Comparison of ENCODE assay signal across 31 mouse cellular contexts in the genomic region with DNA sequence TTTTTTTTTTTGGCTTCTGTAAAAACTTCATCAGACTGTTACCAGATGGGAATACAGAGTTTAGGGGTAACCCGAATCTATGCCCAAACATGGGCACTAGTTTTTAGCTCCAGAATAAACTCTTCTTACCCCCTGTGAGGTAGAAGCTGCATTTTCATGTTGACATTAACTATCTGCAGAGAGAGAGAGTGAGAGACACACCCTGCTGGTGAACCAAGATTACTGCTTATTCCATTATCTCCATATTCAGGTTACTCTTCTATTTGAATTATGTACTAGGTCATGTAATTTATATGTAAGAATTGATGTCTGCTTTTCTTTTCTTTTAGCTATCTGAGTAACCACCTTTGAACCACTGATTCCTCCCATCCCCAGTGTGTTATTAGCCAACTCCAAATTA. TPM values are rescaled to one million over a fixed set of nuclear protein-coding genes. Genes with fewer than 3 reads are reported as not detected.
A peak's percentile ranks its signal among the peaks of the same experiment; 100 is the strongest.
DNase-seq lines count a peak whose midpoint lies in the region; ATAC-seq and TF ChIP-seq lines count a peak whose summit lies in the region.
"Had no signal": no experiment of that assay in that cellular context is flagged by ENCODE, and none has a peak within 500 bp of the region (broad histone marks: within the 10 kb centered on the region; RNA-seq: fewer than 3 reads in every experiment).

No protein-coding gene starts in this region.

- H3K9me3 ChIP-seq in hindbrain, postnatal 0 days (ENCODE audit: low read length), result no peaks in the 10 kb centered on the region
- no peaks in the 10 kb centered on the region for H3K9me3 ChIP-seq in hindbrain, embryonic 11.5 days (ENCODE audit: control insufficient read depth, low read length)
- no peaks in the 10 kb centered on the region for H3K9me3 ChIP-seq in liver, postnatal 0 days (ENCODE audit: low read length)
- H3K9me3 ChIP-seq: forebrain, embryonic 15.5 days; hindbrain, embryonic 13.5 days; limb, embryonic 15.5 days; midbrain, embryonic 13.5 days had no signal

- no peaks in the 10 kb centered on the region for H3K4me1 ChIP-seq in hindbrain, postnatal 0 days (ENCODE audit: insufficient read depth, low read length)
- H3K4me1 ChIP-seq in hindbrain, embryonic 11.5 days (replicated peaks; ENCODE audit: control insufficient read depth, insufficient read depth, low read length), result no peaks in the 10 kb centered on the region
- H3K4me1 ChIP-seq in liver, postnatal 0 days (ENCODE audit: insufficient read depth), result no peaks in the 10 kb centered on the region
- H3K4me1 ChIP-seq: forebrain, embryonic 15.5 days; limb, embryonic 15.5 days had no signal

- 0 out of 2 replicates have a peak, but pooled peaks have one; percentile 9 for TF ChIP-seq CTCF in hindbrain, postnatal 0 days (IDR thresholded peaks at IDR 0.05; ENCODE audit: low read depth)
- TF ChIP-seq CTCF in liver, postnatal 0 days (IDR thresholded peaks at IDR 0.05; ENCODE audit: low read depth), result peak; percentile 23; the same call in 1 of the 2 replicates

- no peak overlapping the region for H3K4me3 ChIP-seq in hindbrain, postnatal 0 days (ENCODE audit: low read length)
- H3K4me3 ChIP-seq in hindbrain, embryonic 11.5 days (ENCODE audit: low read depth, low read length), result no peak overlapping the region
- no peak overlapping the region for H3K4me3 ChIP-seq in liver, postnatal 0 days (ENCODE audit: low read depth, low read length)
- H3K4me3 ChIP-seq: forebrain, embryonic 15.5 days; hindbrain, embryonic 13.5 days; limb, embryonic 15.5 days; midbrain, embryonic 13.5 days had no signal

- no peak overlapping the region for H3K27ac ChIP-seq in hindbrain, postnatal 0 days
- H3K27ac ChIP-seq in hindbrain, embryonic 11.5 days (ENCODE audit: low read depth, low read length), result no peak overlapping the region
- H3K27ac ChIP-seq in liver, postnatal 0 days (ENCODE audit: low read depth), result no peak overlapping the region
- H3K27ac ChIP-seq: forebrain, embryonic 15.5 days; hindbrain, embryonic 13.5 days; limb, embryonic 15.5 days; midbrain, embryonic 13.5 days had no signal

- 90% methylated on average over 1 of the region's 1 CpGs for WGBS in hindbrain, postnatal 0 days
- 93% methylated on average over 1 of the region's 1 CpGs for WGBS in hindbrain, embryonic 11.5 days
- whole genome bisulfite sequencing in liver, postnatal 0 days (ENCODE audit: insufficient replicate concordance), result 71% methylated on average over 1 of the region's 1 CpGs

- no peak for DNase-seq in hindbrain, postnatal 0 days (ENCODE audit: low spot score)
- DNase-seq in hindbrain, embryonic 11.5 days (ENCODE audit: low spot score), result no peak
- no peak for DNase-seq in liver, postnatal 0 days
- DNase-seq in liver (no peak), adipocyte (ENCODE audit: low spot score) (peak; percentile 7)
- DNase-seq in thymus, postnatal 0 days (ENCODE audit: low spot score), result no peak
- no peak for DNase-seq in testis, postnatal 14 days (ENCODE audit: low spot score)
- DNase-seq: adrenal gland, postnatal 10 days; cerebellum, adult 9-10 months; gastrocnemius, postnatal 14 days; heart, adult 18-20 months; kidney, postnatal 36 days; left cerebral cortex, postnatal 4 days; lung, adult 2 months; retina, postnatal 1 day; right cerebral cortex, postnatal 25 days; spleen, adult 18-20 months; thymus, postnatal 25 days had no signal

- no peaks in the 10 kb centered on the region for H3K27me3 ChIP-seq in hindbrain, postnatal 0 days (ENCODE audit: insufficient read depth, low read length)
- no peaks in the 10 kb centered on the region for H3K27me3 ChIP-seq in hindbrain, embryonic 11.5 days (ENCODE audit: control insufficient read depth, insufficient read depth, low read length)
- H3K27me3 ChIP-seq in liver, postnatal 0 days (ENCODE audit: insufficient read depth, low read length), result no peaks in the 10 kb centered on the region
- H3K27me3 ChIP-seq: forebrain, embryonic 15.5 days; hindbrain, embryonic 13.5 days; limb, embryonic 15.5 days; midbrain, embryonic 13.5 days; Patski had no signal

- H3K4me2 ChIP-seq in hindbrain, postnatal 0 days (ENCODE audit: low read depth, low read length), result no peak overlapping the region
- H3K4me2 ChIP-seq in hindbrain, embryonic 11.5 days (replicated peaks; ENCODE audit: low read depth, low read length), result no peak overlapping the region
- H3K4me2 ChIP-seq in liver, postnatal 0 days (ENCODE audit: low read depth, low read length), result no peak overlapping the region
- H3K4me2 ChIP-seq: forebrain, embryonic 15.5 days; hindbrain, embryonic 13.5 days; limb, embryonic 15.5 days; midbrain, embryonic 13.5 days had no signal

- H3K9ac ChIP-seq in hindbrain, postnatal 0 days (replicated peaks; ENCODE audit: low read length), result no peak overlapping the region
- H3K9ac ChIP-seq in hindbrain, embryonic 11.5 days (ENCODE audit: low read depth, low read length), result no peak overlapping the region
- H3K9ac ChIP-seq in liver, postnatal 0 days (replicated peaks), result no peak overlapping the region
- H3K9ac ChIP-seq: forebrain, embryonic 15.5 days; hindbrain, embryonic 13.5 days; limb, embryonic 15.5 days; midbrain, embryonic 13.5 days had no signal

- no peak for ATAC-seq in hindbrain, postnatal 0 days
- ATAC-seq in hindbrain, embryonic 11.5 days (ENCODE audit: low FRiP score), result no peak
- no peak for ATAC-seq in liver, postnatal 0 days
- ATAC-seq: forebrain, embryonic 15.5 days; midbrain, embryonic 13.5 days; Patski had no signal

- H3K36me3 ChIP-seq in hindbrain, postnatal 0 days (ENCODE audit: insufficient read depth, low read length), result no peaks in the 10 kb centered on the region
- no peaks in the 10 kb centered on the region for H3K36me3 ChIP-seq in hindbrain, embryonic 11.5 days (ENCODE audit: control insufficient read depth, insufficient read depth, low read length)
- no peaks in the 10 kb centered on the region for H3K36me3 ChIP-seq in liver, postnatal 0 days (replicated peaks; ENCODE audit: insufficient read depth, low read length)
- H3K36me3 ChIP-seq: forebrain, embryonic 15.5 days; hindbrain, embryonic 13.5 days; limb, embryonic 15.5 days; midbrain, embryonic 13.5 days had no signal

- TF ChIP-seq EP300 in liver, postnatal 0 days (IDR thresholded peaks at IDR 0.05; ENCODE audit: low read depth), result no peak

RNA-seq across cellular contexts. Expression of gene Dnah3, which starts 31.0 kb away (rescaled TPM):
- 0.11 and 0.31 TPM in 2 replicates for total RNA-seq in hindbrain, postnatal 0 days (2014; rRNA removed)
- 0.03 and 0.08 TPM in 2 replicates for polyA plus RNA-seq in hindbrain, postnatal 0 days (2015; fragmentation: Nextera tagmentation; extraction: Ambion mirVana)
- 0.34 TPM in 1 of 2 replicates, not detected in the other for polyA plus RNA-seq in hindbrain, embryonic 11.5 days (2014; fragmentation: Nextera tagmentation; extraction: Ambion mirVana)
- not detected in 2 replicates for polyA plus RNA-seq in liver, postnatal 0 days (2015; fragmentation: Nextera tagmentation; extraction: Ambion mirVana)
- polyA plus RNA-seq in thymus, postnatal 0 days (2015; fragmentation: Nextera tagmentation; extraction: Ambion mirVana), result 0.05 and 0.17 TPM in 2 replicates
- total RNA-seq: ES-E14; gastrocnemius, postnatal 14 days; heart, postnatal 25 days; megakaryocyte, adult 5-6 weeks; monocyte, adult 5-6 weeks had no signal
- polyA plus RNA-seq: heart, embryonic 14.5 days; intestine, embryonic 14.5 days; kidney, embryonic 14.5 days; limb, embryonic 15.5 days; neural tube, embryonic 11.5 days; Patski had no signal

RNA-seq across cellular contexts. Expression of gene Tmem159, which starts 38.1 kb away (rescaled TPM):
- 20.2 and 21.4 TPM in 2 replicates for total RNA-seq in hindbrain, postnatal 0 days (2014; rRNA removed)
- polyA plus RNA-seq in hindbrain, postnatal 0 days (2015; fragmentation: Nextera tagmentation; extraction: Ambion mirVana), result 23.0 and 26.5 TPM in 2 replicates
- 19.1 and 22.2 TPM in 2 replicates for polyA plus RNA-seq in hindbrain, embryonic 11.5 days (2014; fragmentation: Nextera tagmentation; extraction: Ambion mirVana)
- polyA plus RNA-seq in liver, postnatal 0 days (2015; fragmentation: Nextera tagmentation; extraction: Ambion mirVana), result 3.7 and 4.2 TPM in 2 replicates
- polyA plus RNA-seq in thymus, postnatal 0 days (2015; fragmentation: Nextera tagmentation; extraction: Ambion mirVana), result 12.2 and 13.2 TPM in 2 replicates
